Mouse (Mus musculus): Measurements from ENCODE around the gene Mpp5. TPM values are rescaled to one million over a fixed set of nuclear protein-coding genes. Genes with fewer than 3 reads are reported as not detected.

Gene Mpp5
- polyA plus RNA-seq, 1 experiment from 2014 or later, result 26.1 TPM

- under 1% methylated on average over 30 of the region's 30 CpGs for WGBS
Observed at GRCm38 (mm10) chr12:78860921-78861495, 112.3 kb downstream of the Mpp5 start.

GRCm38 (mm10) chr12:78861496-78862253 is 113.0 kb downstream of the Mpp5 start, which contains the start of the genes Atp6v1d and Eif2s1:
Atp6v1d (minus strand) TSS chr12:78861638.
Eif2s1 (plus strand) TSS chr12:78861819.
- Histone ChIP-seq H3K4me1 (peaks cover 24% of the 10 kb centered on the region), H3K4me3 (peak within 1 kb of the TSS; percentile 95), H3K27ac (peak within 1 kb of the TSS; percentile 91), H3K36me3 (peaks cover 4% of the 10 kb centered on the region; the same call in 1 of the 2 replicates), H3K4me2 (peak within 1 kb of the TSS; percentile 79), H3K9me3 (no peaks in the 10 kb centered on the region), H3K27me3 (no peaks in the 10 kb centered on the region), H3K9ac (peak within 1 kb of the TSS; percentile 89)
- WGBS, result under 1% methylated on average over 55 of the region's 55 CpGs
- ATAC-seq (ENCODE audit: borderline replicate concordance, extremely low read depth, low FRiP score, low TSS enrichment), result peak; percentile 100

More at GRCm38 (mm10) chr12:78860921-78861495, 112.3 kb downstream of the Mpp5 start:
- no peaks in the 10 kb centered on the region for H3K27me3 ChIP-seq
- peak overlapping the region; percentile 65 for H3K27ac ChIP-seq
- H3K9me3 ChIP-seq, result no peaks in the 10 kb centered on the region
- H3K4me3 ChIP-seq, result peak overlapping the region; percentile 95
- peak overlapping the region; percentile 72 for H3K9ac ChIP-seq
- no peak for ATAC-seq (ENCODE audit: borderline replicate concordance, extremely low read depth, low FRiP score, low TSS enrichment)
- H3K36me3 ChIP-seq, result peaks cover 7% of the 10 kb centered on the region; the same call in 1 of the 2 replicates
- H3K4me2 ChIP-seq, result peak overlapping the region; percentile 79
- H3K4me1 ChIP-seq, result peaks cover 24% of the 10 kb centered on the region

DNA sequence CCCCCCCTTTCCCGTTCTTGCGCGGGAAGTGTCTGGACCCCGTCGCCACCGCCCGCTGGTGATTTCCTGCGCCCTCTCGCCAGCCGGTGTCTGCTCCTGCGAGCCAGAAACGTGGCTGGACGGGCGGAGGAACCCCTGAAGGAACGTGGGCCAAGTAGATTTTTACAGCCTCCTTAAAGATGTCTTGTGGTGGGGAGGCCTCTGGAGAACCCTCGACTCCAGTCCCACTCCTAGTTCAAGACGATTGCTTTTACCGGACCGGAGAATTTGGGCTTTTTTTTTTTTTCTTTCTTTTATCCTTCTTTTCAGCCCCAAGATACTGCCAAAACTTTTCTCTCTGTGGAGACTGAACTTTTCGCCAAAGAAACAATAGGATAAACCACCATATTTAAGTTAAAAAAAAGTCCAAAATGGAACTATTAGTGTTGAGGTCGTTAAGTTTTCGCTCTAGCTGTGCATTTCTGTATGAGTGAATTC is 113.6 kb downstream of the Mpp5 start:
- Histone ChIP-seq H3K4me1 (peaks cover 24% of the 10 kb centered on the region), H3K27ac (peak overlapping the region; percentile 91), H3K9me3 (no peaks in the 10 kb centered on the region), H3K9ac (peak overlapping the region; percentile 89), H3K4me3 (peak overlapping the region; percentile 95), H3K27me3 (no peaks in the 10 kb centered on the region), H3K36me3 (peaks cover 7% of the 10 kb centered on the region), H3K4me2 (peak overlapping the region; percentile 66)
- no peak; the same call in 1 of the 2 replicates for ATAC-seq (ENCODE audit: borderline replicate concordance, extremely low read depth, low FRiP score, low TSS enrichment)
- WGBS, result under 1% methylated on average over 22 of the region's 22 CpGs

DNA sequence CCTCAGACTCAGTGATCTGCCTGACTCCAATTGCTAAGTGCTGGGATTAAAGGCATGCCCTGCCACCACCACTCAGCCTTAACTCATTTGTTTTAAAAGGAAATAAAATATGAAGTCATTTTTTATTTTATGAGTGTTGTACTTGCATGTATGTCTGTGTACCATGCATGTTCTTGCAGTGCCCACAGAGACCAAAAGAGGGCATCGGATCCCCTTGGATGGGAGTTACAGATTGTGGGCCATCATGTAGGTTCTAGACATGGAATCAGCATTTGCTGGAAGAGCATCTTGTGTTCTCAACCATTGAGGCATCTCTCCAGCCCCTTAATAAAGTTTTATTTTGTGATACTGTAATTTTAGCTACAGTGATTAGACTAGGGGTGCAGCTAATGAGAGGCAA is 116.7 kb downstream of the Mpp5 start:
- no peaks in the 10 kb centered on the region for H3K9me3 ChIP-seq
- H3K4me2 ChIP-seq, result no peak overlapping the region
- H3K27ac ChIP-seq, result no peak overlapping the region
- H3K4me3 ChIP-seq, result no peak overlapping the region
- WGBS, result 95% methylated on average over 1 of the region's 1 CpGs
- H3K27me3 ChIP-seq, result no peaks in the 10 kb centered on the region
- no peak for ATAC-seq (ENCODE audit: borderline replicate concordance, extremely low read depth, low FRiP score, low TSS enrichment)
- H3K9ac ChIP-seq, result no peak overlapping the region
- H3K36me3 ChIP-seq, result peaks cover 27% of the 10 kb centered on the region
- H3K4me1 ChIP-seq, result peaks cover 14% of the 10 kb centered on the region

- H3K27ac ChIP-seq, result no peak overlapping the region
- peaks cover 7% of the 10 kb centered on the region for H3K4me1 ChIP-seq
- H3K9me3 ChIP-seq, result no peaks in the 10 kb centered on the region
- H3K27me3 ChIP-seq, result no peaks in the 10 kb centered on the region
- H3K36me3 ChIP-seq, result peaks cover 32% of the 10 kb centered on the region
- H3K4me2 ChIP-seq, result no peak overlapping the region
- WGBS, result 88% methylated on average over 1 of the region's 1 CpGs
- ATAC-seq (ENCODE audit: borderline replicate concordance, extremely low read depth, low FRiP score, low TSS enrichment), result no peak
- H3K4me3 ChIP-seq, result no peak overlapping the region
- no peak overlapping the region for H3K9ac ChIP-seq
Observed at GRCm38 (mm10) chr12:78868115-78868514, 119.4 kb downstream of the Mpp5 start.

- Histone ChIP-seq H3K36me3 (peaks cover 54% of the 10 kb centered on the region), H3K4me3 (no peak overlapping the region), H3K4me1 (no peaks in the 10 kb centered on the region), H3K27ac (no peak overlapping the region), H3K4me2 (no peak overlapping the region), H3K27me3 (no peaks in the 10 kb centered on the region), H3K9me3 (no peaks in the 10 kb centered on the region), H3K9ac (no peak overlapping the region)
- WGBS, result 96% methylated on average over 3 of the region's 3 CpGs
- ATAC-seq (ENCODE audit: borderline replicate concordance, extremely low read depth, low FRiP score, low TSS enrichment), result no peak
Observed at GRCm38 (mm10) chr12:78874581-78874980, 125.9 kb downstream of the Mpp5 start.

DNA sequence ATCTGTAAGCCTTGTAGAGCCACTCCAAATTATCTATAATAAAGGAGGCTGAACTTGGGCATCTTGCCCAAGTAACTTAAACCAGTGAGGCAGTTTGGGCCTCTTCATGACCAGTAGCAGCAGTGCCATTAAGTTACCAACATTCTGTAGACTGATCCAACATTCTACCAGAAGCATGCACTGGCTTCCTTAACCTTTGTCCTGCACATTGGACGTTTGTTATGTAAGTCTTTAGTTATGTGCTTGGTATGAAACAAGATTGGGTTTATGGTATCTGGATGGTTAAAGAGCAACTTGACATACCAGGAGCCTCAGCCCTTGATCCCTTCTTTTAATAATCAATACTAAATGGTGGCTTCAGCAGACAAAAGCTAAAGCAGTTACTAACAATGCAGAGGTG is 141.4 kb downstream of the Mpp5 start:
- no peak overlapping the region for H3K9ac ChIP-seq
- no peaks in the 10 kb centered on the region for H3K27me3 ChIP-seq
- H3K4me2 ChIP-seq, result no peak overlapping the region
- peaks cover 17% of the 10 kb centered on the region for H3K36me3 ChIP-seq
- H3K4me3 ChIP-seq, result no peak overlapping the region
- H3K27ac ChIP-seq, result no peak overlapping the region
- no peak for ATAC-seq (ENCODE audit: borderline replicate concordance, extremely low read depth, low FRiP score, low TSS enrichment)
- WGBS, result 53% methylated on average over 1 of the region's 1 CpGs
- H3K4me1 ChIP-seq, result 0 out of 2 replicates have a peak, but pooled peaks cover 3% of the 10 kb centered on the region
- no peaks in the 10 kb centered on the region for H3K9me3 ChIP-seq

Other genes with a start within 250 kb of the Mpp5 start
- not detected in 2 replicates for gene Fam71d, start 57.4 kb upstream of the Mpp5 start, polyA plus RNA-seq (2015; fragmentation: Nextera tagmentation; extraction: Ambion mirVana)
- 51.6 and 56.1 TPM in 2 replicates for gene Atp6v1d, start 112.7 kb downstream of the Mpp5 start, polyA plus RNA-seq (2015; fragmentation: Nextera tagmentation; extraction: Ambion mirVana)
- 219 and 226 TPM in 2 replicates for gene Eif2s1, start 112.9 kb downstream of the Mpp5 start, polyA plus RNA-seq (2015; fragmentation: Nextera tagmentation; extraction: Ambion mirVana)
- gene Plek2, start 158.1 kb downstream of the Mpp5 start, polyA plus RNA-seq (2015; fragmentation: Nextera tagmentation; extraction: Ambion mirVana), result 6.0 and 7.1 TPM in 2 replicates